In the genomic region with DNA sequence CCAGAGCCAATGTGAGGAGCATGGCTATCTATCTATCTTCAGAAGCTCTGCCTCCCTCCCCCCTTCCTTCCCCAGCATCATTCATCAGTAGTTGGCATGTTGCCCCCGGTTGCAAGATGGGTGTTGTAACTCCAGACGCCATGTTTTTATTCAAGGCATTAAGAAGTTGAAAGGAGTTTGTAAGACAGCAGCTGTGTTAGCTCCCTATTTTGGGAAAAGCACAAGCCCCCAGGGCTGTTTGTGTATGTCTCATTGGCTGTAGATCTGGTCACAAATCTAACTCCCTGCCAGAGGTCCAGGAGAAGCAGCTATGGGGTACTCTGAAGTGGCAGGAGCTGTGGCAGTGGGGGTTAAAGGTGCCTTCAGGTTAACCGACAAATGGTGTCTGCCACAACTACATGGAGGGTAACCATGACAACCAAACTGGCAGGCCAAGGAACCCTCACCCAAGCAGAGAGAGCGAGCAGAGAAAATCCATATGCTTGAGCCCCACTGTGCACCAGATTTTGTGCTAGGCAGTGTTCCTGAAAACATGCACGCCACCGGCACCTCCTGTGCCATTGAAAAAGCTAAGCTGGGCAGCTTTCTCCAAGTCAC, we compare ENCODE assay signal across 8 mouse cellular contexts.
A peak's percentile ranks its signal among the peaks of the same experiment; 100 is the strongest.
DNase-seq lines count a peak whose midpoint lies in the region.

No protein-coding gene starts in this region.

- peak; percentile 26 for DNase-seq in embryo, embryonic 10.5 days (ENCODE audit: low spot score)
- DNase-seq in embryo, embryonic 11 days: no peak
- DNase-seq in right cerebral cortex, adult 18-20 months: peak; percentile 69
- no peak for DNase-seq in right cerebral cortex, adult 2 months (ENCODE audit: low spot score in 2 of 2)
- DNase-seq in lung, postnatal 10 days: peak; percentile 31
- DNase-seq in kidney, postnatal 10 days: no peak
- DNase-seq in kidney, postnatal 14 days: no peak
- DNase-seq in liver: no peak

Comparison
In these comparisons a context has a peak if more than half of its experiments do, and no peak if none do; other contexts are left out.
1. DNase-seq: peak in embryo, embryonic 10.5 days (single experiment), right cerebral cortex, adult 18-20 months (single experiment) and lung, postnatal 10 days (single experiment); none in embryo, embryonic 11 days (single experiment), right cerebral cortex, adult 2 months (0 of 2), kidney, postnatal 10 days (single experiment), kidney, postnatal 14 days (single experiment) and liver (single experiment).